Mouse (Mus musculus) right cerebral cortex, postnatal 25 days (tissue): ENCODE results near the gene Skida1.
A peak's percentile ranks its signal among the peaks of the same experiment; 100 is the strongest.

Source experiments
- DNase-seq: peaks from one replicate; pipeline ENCODE4 v3.0.0; 2022

Gene Skida1

DNA sequence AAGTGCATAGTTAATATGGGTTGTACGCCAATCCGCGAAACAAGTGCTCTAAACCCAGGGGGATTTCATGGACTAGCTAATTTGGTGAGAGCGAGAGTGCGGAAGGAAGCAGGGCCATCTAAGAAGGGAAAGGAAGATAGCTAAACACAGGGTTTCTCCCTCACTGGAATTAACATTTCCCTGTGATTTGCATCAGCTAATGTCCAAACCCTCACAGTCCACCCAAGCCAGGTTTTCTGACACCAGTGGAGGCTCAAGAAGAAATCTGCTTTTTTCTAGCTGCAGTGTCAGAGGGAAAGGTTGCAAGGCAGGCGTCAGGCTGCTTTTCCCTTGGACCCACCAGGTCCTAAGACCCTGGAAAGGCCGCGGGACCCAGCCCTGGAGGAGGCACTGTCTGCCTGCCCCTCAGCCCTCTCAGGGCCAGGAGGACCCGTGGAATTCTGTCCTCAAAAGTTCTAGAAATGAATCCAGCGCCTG is 9.9 kb downstream of the Skida1 start:
- no peak for DNase-seq

GRCm38 (mm10) chr2:18038141-18038752 is 10.6 kb downstream of the Skida1 start:
- DNase-seq: no peak

DNA sequence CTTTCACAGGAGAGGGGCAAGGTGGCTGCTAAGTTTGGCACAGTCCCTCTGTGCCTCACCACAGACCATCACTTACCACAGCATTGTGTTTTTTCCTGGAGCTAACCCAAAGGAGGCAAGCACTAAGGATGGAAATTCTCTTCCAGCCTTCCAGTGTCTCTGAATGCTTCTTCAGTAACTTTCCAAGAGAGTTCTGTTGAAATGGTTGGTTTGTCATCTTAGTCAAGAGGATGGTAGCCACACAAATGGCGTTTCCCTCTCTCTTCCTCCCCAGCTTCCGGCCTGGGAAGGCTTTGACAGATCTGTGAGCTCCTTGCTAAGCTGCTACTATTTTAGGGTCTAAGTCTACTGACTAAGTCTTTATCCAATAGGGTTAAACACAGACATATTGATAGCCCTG is 11.4 kb downstream of the Skida1 start, which contains the start of gene A930004D18Rik:
TSS of gene A930004D18Rik (minus strand) at position 247 of the 400 bp plus-strand sequence.
- no peak for DNase-seq

DNA sequence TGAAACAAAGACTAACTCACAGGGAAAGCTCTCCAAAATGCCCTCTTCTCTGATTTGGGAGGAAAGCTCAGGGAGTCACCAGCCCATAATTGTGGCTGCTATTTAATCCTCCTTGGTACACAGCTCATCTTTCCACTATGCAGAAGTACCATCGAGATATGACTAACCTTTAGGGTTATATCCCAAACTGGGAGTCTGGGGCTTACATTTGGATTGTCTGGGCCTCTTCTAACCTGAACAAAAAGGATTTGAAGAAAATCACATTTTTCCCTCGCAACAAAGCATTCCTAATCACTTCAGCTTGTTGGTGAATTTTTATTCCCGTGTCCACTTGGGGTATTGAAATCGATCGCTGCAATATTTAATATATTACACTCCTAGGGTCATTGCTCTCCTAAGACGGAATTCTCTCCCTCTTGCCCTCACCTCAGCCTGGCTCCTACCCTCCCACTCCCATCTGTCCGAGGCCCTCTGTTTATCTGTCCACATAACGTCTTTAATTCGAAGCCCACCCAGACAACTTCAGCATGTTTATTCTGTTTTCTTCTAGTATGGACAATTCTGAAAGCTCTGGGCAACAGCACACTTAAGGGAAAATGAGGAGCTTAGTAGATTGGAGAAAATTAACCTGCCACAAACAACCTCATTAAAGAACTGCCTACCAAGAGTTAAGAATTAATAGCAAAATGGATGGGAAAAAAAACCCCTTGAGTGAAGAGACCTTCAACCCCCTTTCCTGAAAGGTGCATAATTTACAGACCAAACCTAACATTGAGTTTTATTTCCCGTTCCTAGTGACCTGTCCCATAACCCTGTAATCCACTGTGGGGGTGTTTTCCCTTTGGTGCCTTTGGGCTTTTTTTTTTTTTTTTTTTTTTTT is 14.2 kb downstream of the Skida1 start:
- no peak for DNase-seq

- DNase-seq: no peak
Measured at GRCm38 (mm10) chr2:18033166-18034108, 15.4 kb downstream of the Skida1 start.

DNA sequence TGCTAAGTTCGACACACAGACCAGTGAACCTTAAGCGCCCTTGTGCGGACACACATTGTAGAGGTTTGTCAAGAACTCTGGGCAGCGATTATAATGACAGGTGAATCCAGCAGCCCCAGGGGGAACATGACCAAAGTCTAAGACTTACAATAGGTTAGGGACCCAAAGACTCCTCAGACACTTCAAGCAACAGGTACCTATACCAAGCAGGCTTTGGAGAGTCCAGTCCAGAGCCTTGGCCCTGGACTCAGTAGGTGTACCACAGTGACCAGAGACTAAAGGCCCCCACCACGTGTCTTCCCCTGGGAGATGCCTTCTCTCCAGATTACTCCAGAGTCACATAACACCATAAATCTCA is 16.3 kb downstream of the Skida1 start:
- no peak for DNase-seq

- no peak for DNase-seq
Measured at GRCm38 (mm10) chr2:18031831-18032537, 16.9 kb downstream of the Skida1 start.

- DNase-seq: no peak
Measured at GRCm38 (mm10) chr2:18031271-18031821, 17.5 kb downstream of the Skida1 start.

GRCm38 (mm10) chr2:18030581-18030980 is 18.3 kb downstream of the Skida1 start:
- no peak for DNase-seq

DNA sequence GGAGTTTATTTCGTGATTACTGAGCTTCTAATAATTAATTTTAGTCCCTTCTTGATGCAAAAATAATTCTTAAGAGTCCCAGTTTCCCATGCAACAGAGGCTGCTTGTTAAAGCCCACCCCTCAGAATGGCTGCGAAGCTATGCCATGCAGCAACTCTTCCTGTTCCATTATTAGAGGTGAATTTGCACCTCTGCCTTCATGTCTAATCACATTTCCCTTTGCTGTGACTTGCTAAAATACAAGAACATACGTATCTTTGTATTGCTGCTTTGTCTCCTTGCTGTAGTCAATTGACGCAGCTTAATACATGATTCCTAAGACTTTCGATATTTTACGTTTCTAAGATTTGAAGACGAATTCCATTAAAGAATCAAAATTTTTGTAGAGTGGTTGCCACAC is 19.2 kb downstream of the Skida1 start:
- DNase-seq: no peak

DNA sequence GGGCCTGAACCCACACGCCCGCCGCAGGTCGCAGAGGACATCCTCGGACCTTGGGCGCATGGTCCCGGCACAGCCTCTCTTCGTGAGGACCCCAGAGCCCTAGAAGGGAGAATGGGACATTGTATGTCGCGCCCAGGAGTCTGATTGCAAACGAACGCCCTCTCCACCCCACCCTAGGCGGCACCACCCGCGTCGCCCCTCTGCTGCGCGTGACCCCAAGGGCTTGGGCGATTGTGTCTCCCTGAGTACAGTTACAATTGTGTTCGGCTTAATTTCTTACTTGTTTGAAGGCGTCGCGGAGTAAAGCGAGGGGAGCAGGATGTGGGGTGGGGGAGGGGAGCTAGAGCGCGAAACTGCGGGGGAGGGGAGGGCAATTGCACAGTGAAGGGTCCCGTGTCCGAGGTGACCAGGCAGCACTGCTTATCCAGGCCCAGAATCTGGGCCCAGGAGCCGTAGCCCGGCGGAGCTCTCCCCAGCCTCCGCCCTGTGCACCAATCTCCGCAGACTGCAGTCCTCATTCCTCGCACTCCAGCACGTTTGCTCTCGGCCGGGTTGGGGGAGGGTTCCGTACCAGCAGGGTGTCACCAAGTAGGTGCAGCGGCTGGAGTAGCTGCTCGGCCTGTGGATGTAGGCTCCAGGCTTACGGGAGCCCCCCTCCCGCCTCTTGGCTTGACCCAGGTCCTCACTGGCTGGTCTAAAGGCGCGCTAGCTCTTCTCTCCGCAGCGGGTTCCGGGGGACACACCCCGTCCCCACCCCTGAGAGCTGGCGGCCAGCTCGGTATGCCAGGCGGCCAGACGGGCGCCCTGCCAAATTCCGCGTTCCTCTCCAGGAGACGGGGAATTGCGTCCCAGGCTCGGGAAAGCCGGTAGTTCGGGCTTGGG is 20.5 kb downstream of the Skida1 start:
- DNase-seq: peak; percentile 84

GRCm38 (mm10) chr2:18027448-18028139 is 21.3 kb downstream of the Skida1 start:
- DNase-seq: peak; percentile 95

- no peak for DNase-seq
Measured at GRCm38 (mm10) chr2:18026116-18026947, 22.5 kb downstream of the Skida1 start.

DNA sequence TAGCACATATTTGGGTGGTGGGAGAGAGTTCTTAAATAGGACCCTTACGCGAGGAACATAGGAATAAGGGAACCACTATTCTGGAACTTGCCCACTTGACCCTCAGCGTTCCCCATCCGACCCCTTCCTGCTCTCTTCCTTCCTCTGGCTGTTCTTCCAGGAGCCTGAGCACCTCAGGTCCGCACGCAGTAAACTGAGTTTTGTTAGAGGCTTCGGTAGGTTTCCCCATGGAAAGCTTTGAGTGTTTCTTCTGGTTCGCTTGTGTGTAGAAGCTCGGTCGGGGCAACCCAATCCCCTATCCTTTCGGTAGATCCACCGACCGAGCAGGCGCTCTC is 23.1 kb downstream of the Skida1 start:
- DNase-seq: no peak

- no peak for DNase-seq
Measured at GRCm38 (mm10) chr2:18025116-18025515, 23.7 kb downstream of the Skida1 start.

GRCm38 (mm10) chr2:18022886-18023285 is 26.0 kb downstream of the Skida1 start:
- no peak for DNase-seq

DNA sequence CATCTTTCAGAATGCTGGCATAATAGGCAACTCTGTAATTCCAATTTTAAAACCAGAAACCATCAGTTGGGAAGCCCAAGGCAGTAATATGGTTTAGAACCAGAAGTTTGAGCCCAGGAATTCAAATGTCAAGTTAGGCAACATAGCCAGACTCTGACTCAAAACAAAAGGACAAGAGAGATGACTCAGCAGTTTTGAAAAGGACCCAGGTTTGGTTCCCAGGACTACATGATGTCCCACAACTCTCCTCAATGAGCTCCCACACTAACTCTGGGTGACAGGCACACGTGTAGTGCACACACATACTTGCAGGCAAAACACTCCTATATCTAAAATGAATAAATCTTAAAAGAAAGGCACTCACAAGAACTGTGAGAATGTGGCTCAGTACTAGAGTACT is 29.7 kb downstream of the Skida1 start:
- DNase-seq: no peak

GRCm38 (mm10) chr2:18017321-18017720 is 31.5 kb downstream of the Skida1 start:
- no peak for DNase-seq

- no peak for DNase-seq
Measured at GRCm38 (mm10) chr2:18016639-18017038, 32.2 kb downstream of the Skida1 start.

DNA sequence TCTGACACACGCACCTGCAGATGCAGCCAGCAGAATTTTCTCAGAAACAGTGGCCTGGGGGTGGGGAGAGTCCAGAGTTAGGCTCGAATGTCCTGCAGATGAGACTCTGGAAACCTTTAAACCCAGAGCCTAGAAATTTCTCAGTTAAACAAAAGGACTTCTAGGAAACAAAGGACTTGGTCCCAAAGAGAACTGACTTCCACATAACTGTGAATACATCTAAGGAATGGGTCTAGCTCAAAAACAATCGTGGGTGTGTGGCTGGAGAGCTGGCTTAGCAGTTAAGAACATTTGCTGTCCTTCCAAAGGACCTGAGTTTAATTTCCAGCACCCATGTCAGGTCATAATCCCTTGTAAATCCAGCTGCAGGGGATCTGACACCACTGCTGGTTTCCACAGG is 33.3 kb downstream of the Skida1 start:
- no peak for DNase-seq
